Mouse (Mus musculus): Measurements from ENCODE around the gene 4930402H24Rik.

4930402H24Rik gene

GRCm38 (mm10) chr2:130728906-130729585 is 177.2 kb downstream of the 4930402H24Rik start:
- DNase-seq: no peak

- DNase-seq: no peak
These were observed 178.5 kb downstream of the 4930402H24Rik start for GRCm38 (mm10) chr2:130727752-130728151.

- DNase-seq: no peak
These were observed 181.8 kb downstream of the 4930402H24Rik start for GRCm38 (mm10) chr2:130724369-130724768.

- peak; percentile 19 to 55 for DNase-seq
These were observed 188.3 kb downstream of the 4930402H24Rik start for GRCm38 (mm10) chr2:130717951-130718350.

GRCm38 (mm10) chr2:130707057-130707456 is 199.1 kb downstream of the 4930402H24Rik start:
- DNase-seq: no peak

GRCm38 (mm10) chr2:130706602-130707001 is 199.6 kb downstream of the 4930402H24Rik start:
- no peak for DNase-seq

- no peak for DNase-seq
These were observed 201.0 kb downstream of the 4930402H24Rik start for GRCm38 (mm10) chr2:130705178-130705577.

GRCm38 (mm10) chr2:130704040-130705001 is 201.9 kb downstream of the 4930402H24Rik start:
- peak in 1 of 2 experiments; percentile 31 for DNase-seq

GRCm38 (mm10) chr2:130697821-130698266 is 208.4 kb downstream of the 4930402H24Rik start:
- no peak for DNase-seq

- DNase-seq: peak; percentile 46 to 52
These were observed 208.9 kb downstream of the 4930402H24Rik start, which contains the start of gene Slc4a11 for GRCm38 (mm10) chr2:130697153-130697810. Gene Slc4a11, minus strand, starts transcription at chr2:130697519.

GRCm38 (mm10) chr2:130696700-130697152 is 209.5 kb downstream of the 4930402H24Rik start:
- DNase-seq: no peak

GRCm38 (mm10) chr2:130693563-130693962 is 212.6 kb downstream of the 4930402H24Rik start:
- no peak for DNase-seq

GRCm38 (mm10) chr2:130689011-130689410 is 217.2 kb downstream of the 4930402H24Rik start:
- DNase-seq: no peak

- no peak for DNase-seq
These were observed 220.8 kb downstream of the 4930402H24Rik start for GRCm38 (mm10) chr2:130685426-130685825.

- no peak for DNase-seq
These were observed 224.7 kb downstream of the 4930402H24Rik start for GRCm38 (mm10) chr2:130681531-130681930.

GRCm38 (mm10) chr2:130679899-130680298 is 226.3 kb downstream of the 4930402H24Rik start:
- DNase-seq: no peak

- DNase-seq: no peak
These were observed 227.1 kb downstream of the 4930402H24Rik start for GRCm38 (mm10) chr2:130679154-130679553.

- no peak for DNase-seq
These were observed 229.0 kb downstream of the 4930402H24Rik start for GRCm38 (mm10) chr2:130677211-130677610.

GRCm38 (mm10) chr2:130667559-130667958 is 238.6 kb downstream of the 4930402H24Rik start, which contains the start of gene Itpa:
Gene Itpa, plus strand, starts transcription at chr2:130667610.
- peak; percentile 85 to 87 for DNase-seq

GRCm38 (mm10) chr2:130664102-130664701 is 242.0 kb downstream of the 4930402H24Rik start, which contains the start of gene Ddrgk1:
Gene Ddrgk1, minus strand, starts transcription at chr2:130664659.
- DNase-seq: peak; percentile 92

- DNase-seq: no peak
These were observed 242.9 kb downstream of the 4930402H24Rik start for GRCm38 (mm10) chr2:130663342-130663741.

- DNase-seq: no peak
These were observed 247.7 kb downstream of the 4930402H24Rik start for GRCm38 (mm10) chr2:130658530-130658929.
